Mouse (Mus musculus) Muller cell, postnatal 12 days (primary cell): Measurements from ENCODE around the gene Nxn.

Experiments
- DNase-seq: peaks from one replicate; pipeline ENCODE4 v3.0.0-alpha.2; 2015; ENCODE audit errors: inconsistent ontology term

Gene Nxn

GRCm38 (mm10) chr11:76398798-76399586 lies at the start of gene Nxn:
Gene Nxn, minus strand, starts transcription at chr11:76399140.
- peak; percentile 94 for DNase-seq

- DNase-seq = peak; percentile 32
Observed at GRCm38 (mm10) chr11:76446251-76446650, 47.3 kb upstream of the Nxn start.

- no peak for DNase-seq
Observed at GRCm38 (mm10) chr11:76445459-76445858, 46.5 kb upstream of the Nxn start.

- no peak for DNase-seq
Observed at GRCm38 (mm10) chr11:76439666-76440065, 40.7 kb upstream of the Nxn start.

GRCm38 (mm10) chr11:76436864-76437437 lies 38.0 kb upstream of the Nxn start:
- DNase-seq = peak; percentile 84

GRCm38 (mm10) chr11:76436009-76436408 lies 37.1 kb upstream of the Nxn start:
- no peak for DNase-seq

GRCm38 (mm10) chr11:76429966-76430631 lies 31.2 kb upstream of the Nxn start:
- DNase-seq = no peak

GRCm38 (mm10) chr11:76429556-76429955 lies 30.6 kb upstream of the Nxn start:
- no peak for DNase-seq

- DNase-seq = no peak
Observed at GRCm38 (mm10) chr11:76429046-76429445, 30.1 kb upstream of the Nxn start.

GRCm38 (mm10) chr11:76427781-76428180 lies 28.8 kb upstream of the Nxn start:
- DNase-seq = no peak

GRCm38 (mm10) chr11:76425749-76426148 lies 26.8 kb upstream of the Nxn start:
- no peak for DNase-seq

GRCm38 (mm10) chr11:76420896-76421295 lies 22.0 kb upstream of the Nxn start:
- DNase-seq = no peak

GRCm38 (mm10) chr11:76419179-76419578 lies 20.2 kb upstream of the Nxn start:
- no peak for DNase-seq

- DNase-seq = peak; percentile 46
Observed at GRCm38 (mm10) chr11:76418423-76418822, 19.5 kb upstream of the Nxn start.

- no peak for DNase-seq
Observed at GRCm38 (mm10) chr11:76415985-76416384, 17.0 kb upstream of the Nxn start.

GRCm38 (mm10) chr11:76415001-76415400 lies 16.1 kb upstream of the Nxn start:
- no peak for DNase-seq

- DNase-seq = no peak
Observed at GRCm38 (mm10) chr11:76413202-76413601, 14.3 kb upstream of the Nxn start.

GRCm38 (mm10) chr11:76410826-76411225 lies 11.9 kb upstream of the Nxn start:
- DNase-seq = peak; percentile 54

- DNase-seq = peak; percentile 95
Observed at GRCm38 (mm10) chr11:76406702-76407583, 8.0 kb upstream of the Nxn start, which contains the start of gene Timm22. Gene Timm22, plus strand, starts transcription at chr11:76406952.

- no peak for DNase-seq
Observed at GRCm38 (mm10) chr11:76405626-76406264, 6.8 kb upstream of the Nxn start.

- no peak for DNase-seq
Observed at GRCm38 (mm10) chr11:76405113-76405512, 6.2 kb upstream of the Nxn start.
